Mouse (Mus musculus) frontal cortex, postnatal 10 days (tissue): ENCODE results near the gene Cyp2r1.
A peak's percentile ranks its signal among the peaks of the same experiment; 100 is the strongest.
"Not testable (repeated sequence)": the region's sequence is repeated elsewhere in the genome, so short reads cannot be mapped to it uniquely, and the experiment has no call there.

Experiments used
- DNase-seq, 2 experiments: peaks; one replicate each; pipeline ENCODE4 v3.0.0; 2022; ENCODE audit warnings: low spot score in 2 of 2, mixed read lengths in 1 of 2

Cyp2r1 gene

DNA sequence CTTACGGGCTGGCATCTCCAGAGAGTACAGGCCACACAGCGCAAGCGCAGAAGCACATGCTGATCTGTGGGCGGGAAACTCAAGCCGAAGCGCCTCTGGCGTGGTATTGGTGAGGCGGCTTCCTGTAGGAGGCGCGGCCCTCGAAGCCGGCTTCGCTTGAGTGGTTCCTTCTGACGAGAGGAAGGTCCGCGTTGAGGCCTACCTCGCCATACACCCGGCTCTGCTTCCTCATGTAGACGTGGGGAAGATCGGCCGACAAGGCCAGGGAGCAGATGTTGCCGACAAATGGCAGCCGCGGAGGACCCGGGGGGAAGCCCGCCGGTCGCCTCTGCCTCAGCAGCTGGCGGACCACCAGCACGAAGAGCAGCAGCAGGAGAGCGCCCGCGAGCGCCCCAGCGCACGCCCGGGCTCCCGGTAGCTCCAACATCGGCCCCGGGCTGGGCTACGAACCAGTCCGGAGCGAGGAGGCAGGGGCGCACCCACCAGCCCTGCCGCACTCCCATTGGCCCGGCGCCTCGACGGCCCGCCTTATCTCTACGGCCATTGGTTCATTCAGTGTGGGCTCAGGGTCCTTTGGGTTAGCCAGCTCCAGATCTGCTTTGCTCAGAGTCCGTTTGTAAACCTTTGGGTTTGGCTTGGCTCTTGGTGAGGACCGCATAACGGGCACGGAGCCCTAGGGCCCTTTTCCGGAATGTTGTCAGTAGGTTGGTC, at the start of gene Cyp2r1:
Cyp2r1 (minus strand) TSS at position 442 of the 711 bp plus-strand sequence.
- peak; percentile 76 to 81 for DNase-seq

DNA sequence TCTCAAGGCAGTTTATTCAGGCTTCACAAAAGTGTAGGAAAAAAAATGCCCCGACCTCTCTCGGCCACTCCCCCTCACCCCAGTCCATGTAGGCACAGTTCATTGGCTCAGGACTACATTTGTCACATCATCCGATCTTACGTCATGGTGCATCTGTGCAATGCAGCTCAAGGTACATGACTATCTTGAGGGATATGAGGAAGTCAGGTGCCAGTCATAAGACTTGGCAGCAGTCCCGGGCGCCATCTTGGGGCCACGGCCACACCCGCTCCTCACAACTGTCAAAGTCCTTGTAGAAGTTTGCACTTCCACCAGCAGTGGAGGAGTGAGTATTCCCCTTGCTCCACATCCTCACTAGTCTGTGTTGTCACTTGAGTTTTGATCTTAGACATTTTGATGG, 31.6 kb upstream of the Cyp2r1 start:
- not testable (repeated sequence) for DNase-seq

DNA sequence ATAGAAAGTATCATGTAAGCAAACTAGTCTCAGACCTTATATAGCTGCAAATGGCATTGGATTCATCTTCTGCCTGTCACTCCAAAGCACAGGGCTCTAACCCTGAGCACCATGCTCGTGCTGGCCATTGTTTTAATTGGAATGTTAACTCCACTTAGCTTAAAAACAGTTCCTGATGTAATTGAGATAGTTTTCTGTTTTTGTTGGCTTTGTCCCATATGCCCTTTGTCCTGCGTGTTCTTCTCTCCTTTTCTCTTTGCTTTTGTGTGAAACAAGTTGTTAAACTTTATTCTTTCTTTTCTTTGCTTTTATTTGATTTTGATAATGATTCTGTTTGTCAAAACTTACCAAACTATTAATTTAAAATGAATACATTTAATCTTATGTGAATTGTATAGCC, 19.7 kb upstream of the Cyp2r1 start:
- DNase-seq, result no peak

- DNase-seq, result no peak
These were observed 18.4 kb upstream of the Cyp2r1 start for GRCm38 (mm10) chr7:114581200-114581599.

- peak in 1 of 2 experiments; percentile 35 for DNase-seq
These were observed 17.7 kb upstream of the Cyp2r1 start for GRCm38 (mm10) chr7:114580426-114580825.

- no peak for DNase-seq
These were observed 14.9 kb upstream of the Cyp2r1 start for GRCm38 (mm10) chr7:114577665-114578064.

DNA sequence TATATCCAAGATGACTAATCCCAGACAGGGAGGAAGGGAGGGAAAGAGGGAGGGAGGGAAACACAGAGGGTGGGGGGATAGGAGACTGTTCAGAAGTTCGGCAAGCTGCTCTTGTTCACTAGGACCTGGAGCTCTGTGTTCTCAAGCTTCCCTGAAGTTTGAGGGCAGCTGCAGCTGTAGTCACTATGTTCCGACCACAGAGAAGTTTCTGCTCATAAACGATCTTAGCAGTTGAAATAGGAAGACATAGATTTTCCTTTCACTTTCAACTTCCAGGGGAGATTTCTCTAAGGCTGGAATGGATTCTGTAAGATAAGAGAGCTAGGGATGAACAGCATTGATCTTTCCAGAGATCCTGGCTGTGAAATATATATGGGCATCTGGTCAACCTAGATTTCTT, 14.2 kb upstream of the Cyp2r1 start:
- no peak for DNase-seq

DNA sequence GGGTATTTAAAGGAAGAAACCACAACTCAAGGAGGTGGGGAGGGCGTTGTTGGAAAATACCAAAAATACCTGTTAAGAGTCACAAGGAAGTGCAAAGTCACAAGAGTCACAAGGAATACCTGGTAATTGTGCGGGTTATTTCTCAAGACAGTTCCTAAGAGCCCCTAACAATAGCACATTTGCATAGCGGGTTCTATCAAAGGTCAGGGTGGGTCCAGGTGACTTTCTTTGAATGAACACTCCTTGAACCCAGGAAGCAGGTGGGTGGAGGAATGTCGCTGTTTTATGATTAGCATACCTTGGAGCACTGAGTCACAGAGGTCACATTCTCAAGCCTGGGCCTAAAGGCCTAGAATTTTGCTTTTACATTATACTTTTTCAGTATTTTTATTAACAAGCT, 11.1 kb upstream of the Cyp2r1 start:
- not testable (repeated sequence) for DNase-seq

DNA sequence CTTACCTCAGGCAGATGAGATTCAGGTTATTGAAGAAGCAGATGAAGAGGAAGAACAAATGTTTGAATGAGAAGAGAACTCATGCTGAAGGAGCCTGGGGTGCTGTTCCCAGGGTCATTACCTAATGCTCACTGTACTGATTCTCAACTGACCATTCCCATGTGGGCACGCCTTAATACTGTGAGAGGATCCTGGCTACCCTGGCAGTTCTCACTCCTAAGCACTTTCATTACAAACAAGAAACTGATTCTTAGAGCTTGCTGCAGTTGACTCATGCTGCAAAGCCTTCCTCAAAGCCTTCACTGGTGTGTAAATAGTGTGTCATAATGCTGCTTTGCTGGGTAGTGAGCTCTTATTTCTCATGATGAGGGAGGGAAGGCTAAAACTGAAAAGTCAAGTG, 26.6 kb downstream of the Cyp2r1 start:
- no peak for DNase-seq

DNA sequence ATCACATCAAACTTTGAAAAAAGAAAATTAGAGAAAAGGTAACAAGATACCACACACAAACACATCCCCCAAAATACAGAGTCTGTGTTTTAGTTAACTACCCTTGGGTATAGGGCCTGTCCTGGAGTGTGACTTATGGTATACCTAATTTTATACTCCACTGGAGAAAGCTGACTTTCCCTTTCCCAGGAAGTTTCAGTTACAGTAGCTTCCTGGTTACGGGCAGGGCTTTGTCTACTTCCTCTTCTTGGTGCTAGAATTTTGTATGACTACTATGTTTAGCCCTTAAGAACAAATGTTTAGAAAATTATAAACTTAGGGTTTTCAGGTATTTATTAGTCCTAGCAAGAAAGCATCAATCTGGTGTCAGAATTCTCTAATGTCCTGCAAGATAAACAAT, 36.5 kb downstream of the Cyp2r1 start:
- no peak for DNase-seq

GRCm38 (mm10) chr7:114520122-114520521, 42.6 kb downstream of the Cyp2r1 start:
- no peak for DNase-seq

DNA sequence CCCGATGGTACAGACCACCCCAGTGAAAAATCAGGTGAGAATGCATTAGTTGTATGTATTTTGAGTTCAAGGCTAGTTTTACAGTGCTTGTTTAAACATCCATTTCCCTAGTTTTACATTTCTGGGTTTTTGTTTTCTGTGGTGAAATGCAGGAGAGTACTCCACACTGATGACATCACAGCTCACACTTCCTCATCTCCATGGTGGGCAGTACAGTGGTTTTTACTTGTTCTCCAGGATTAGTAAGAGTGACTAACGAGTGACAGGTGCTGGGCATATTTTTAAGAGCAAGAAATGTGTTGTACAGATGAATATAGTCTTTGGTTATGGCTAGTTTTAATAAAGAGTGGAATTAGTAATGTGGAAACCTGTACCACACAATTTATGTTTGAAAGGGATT, 53.9 kb downstream of the Cyp2r1 start:
- no peak for DNase-seq
